Mouse (Mus musculus): Measurements from ENCODE around the gene Dguok. TPM values are rescaled to one million over a fixed set of nuclear protein-coding genes. Genes with fewer than 3 reads are reported as not detected.
A peak's percentile ranks its signal among the peaks of the same experiment; 100 is the strongest.

The Dguok gene
- polyA plus RNA-seq, 1 experiment from 2014 or later: 64.5 TPM

DNA sequence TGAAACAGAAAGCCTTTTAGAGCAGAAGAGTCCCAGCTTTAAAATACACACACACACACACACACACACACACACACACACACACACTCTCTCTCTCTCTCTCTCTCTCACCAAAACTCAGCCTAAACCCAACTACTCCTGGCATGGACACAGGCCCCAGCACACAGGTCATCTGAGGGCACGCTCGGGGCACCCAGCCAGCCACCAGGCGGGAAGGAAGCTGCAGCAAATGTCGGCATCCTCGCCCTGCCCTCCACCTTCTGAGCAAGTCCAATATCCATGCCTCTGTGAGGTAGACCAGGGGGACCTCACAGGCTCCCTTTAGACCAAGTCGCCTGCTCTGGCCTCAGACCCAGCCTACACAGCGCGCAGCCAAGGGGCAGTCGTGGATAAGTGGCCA, 33.5 kb downstream of the Dguok start:
- H3K4me2 ChIP-seq (replicated peaks): no peak overlapping the region
- H3K9ac ChIP-seq: no peak overlapping the region
- H3K4me3 ChIP-seq: no peak overlapping the region
- no peak overlapping the region for H3K27ac ChIP-seq
- 82% methylated on average over 9 of the region's 9 CpGs for WGBS
- 0 out of 2 replicates have a peak, but pooled peaks cover 3% of the 10 kb centered on the region for H3K36me3 ChIP-seq
- H3K27me3 ChIP-seq: 0 out of 2 replicates have a peak, but pooled peaks cover 2% of the 10 kb centered on the region
- H3K4me1 ChIP-seq: 0 out of 2 replicates have a peak, but pooled peaks cover 5% of the 10 kb centered on the region
- H3K9me3 ChIP-seq (replicated peaks): no peaks in the 10 kb centered on the region
- ATAC-seq (ENCODE audit: low FRiP score): no peak

DNA sequence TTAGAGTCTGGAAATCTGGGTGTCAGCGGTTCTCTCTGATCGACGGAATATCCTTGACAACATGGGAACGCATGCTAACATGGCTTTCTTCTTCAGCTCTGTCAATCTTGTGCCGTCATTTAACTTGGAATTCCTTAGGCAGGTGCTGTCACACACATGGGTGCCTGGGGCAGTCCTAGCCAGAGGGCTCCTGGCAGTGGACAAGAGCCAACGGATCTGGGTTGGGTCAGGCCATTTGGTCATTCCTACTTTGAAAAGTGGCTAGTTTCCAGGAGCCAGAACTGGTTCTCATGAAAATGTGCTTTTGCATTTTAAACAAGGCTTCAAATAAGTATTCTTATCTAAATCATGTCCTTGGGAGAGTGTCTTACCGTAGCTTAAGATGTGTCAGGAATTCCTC, 35.0 kb downstream of the Dguok start:
- WGBS: 91% methylated on average over 7 of the region's 7 CpGs
- Histone ChIP-seq H3K4me1 (0 out of 2 replicates have a peak, but pooled peaks cover 5% of the 10 kb centered on the region), H3K4me2 (replicated peaks) (no peak overlapping the region), H3K9me3 (replicated peaks) (no peaks in the 10 kb centered on the region), H3K4me3 (no peak overlapping the region), H3K36me3 (no peaks in the 10 kb centered on the region), H3K27ac (no peak overlapping the region), H3K27me3 (0 out of 2 replicates have a peak, but pooled peaks cover 2% of the 10 kb centered on the region), H3K9ac (no peak overlapping the region)
- no peak for ATAC-seq (ENCODE audit: low FRiP score)

DNA sequence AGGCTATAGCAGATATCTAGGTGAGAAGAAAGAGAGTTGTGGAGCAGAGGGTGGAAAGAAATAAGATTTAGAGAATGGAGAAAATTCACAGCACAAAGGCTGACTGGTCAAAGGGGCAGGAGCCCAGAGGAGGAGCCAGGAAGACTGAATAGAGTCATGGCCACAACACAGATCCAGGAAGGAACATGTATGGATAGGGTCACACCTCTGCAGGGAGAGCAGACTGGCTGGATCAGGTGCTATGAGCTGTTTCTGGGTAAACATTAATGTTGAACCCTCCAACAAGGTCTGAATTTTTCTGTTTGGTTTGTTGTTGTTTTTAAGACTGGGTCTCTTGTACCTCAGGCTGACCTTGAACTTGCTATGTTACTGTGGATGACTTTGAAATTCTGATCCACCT, 42.8 kb downstream of the Dguok start:
- H3K4me3 ChIP-seq: no peak overlapping the region
- H3K9me3 ChIP-seq (replicated peaks): 0 out of 2 replicates have a peak, but pooled peaks cover 2% of the 10 kb centered on the region
- H3K4me2 ChIP-seq (replicated peaks): no peak overlapping the region
- ATAC-seq (ENCODE audit: low FRiP score): no peak
- H3K9ac ChIP-seq: no peak overlapping the region
- H3K27ac ChIP-seq: no peak overlapping the region
- no peaks in the 10 kb centered on the region for H3K36me3 ChIP-seq
- H3K27me3 ChIP-seq: no peaks in the 10 kb centered on the region
- H3K4me1 ChIP-seq: no peaks in the 10 kb centered on the region

DNA sequence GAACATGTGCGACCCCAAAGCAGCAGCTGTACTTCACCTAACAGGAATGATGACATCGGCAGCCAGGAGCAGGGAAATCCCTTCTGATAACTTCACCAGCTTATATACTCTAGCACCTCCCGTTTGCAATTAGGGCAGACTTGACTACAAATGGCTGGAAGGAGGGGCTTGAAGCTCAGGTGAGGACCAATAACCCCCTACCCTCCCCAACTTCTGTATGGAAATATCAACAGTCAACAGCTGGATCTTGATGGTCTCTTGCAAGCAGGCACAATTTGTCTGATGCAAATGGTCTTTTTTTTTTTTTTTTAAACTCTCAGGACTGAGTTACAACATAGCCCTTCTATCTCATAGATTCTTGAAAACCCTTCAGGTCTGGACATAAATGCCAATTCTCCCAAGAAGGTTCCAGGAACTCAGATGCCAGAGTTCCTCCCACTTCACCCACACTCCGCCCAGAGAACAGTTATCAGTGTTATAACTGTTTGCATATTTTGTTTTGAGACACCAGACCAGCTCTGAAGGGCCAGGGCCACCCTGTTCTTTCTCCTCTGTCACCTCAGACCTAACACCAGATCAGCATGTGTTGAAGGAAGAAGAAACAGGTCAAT, 47.6 kb downstream of the Dguok start, which contains the start of gene Tet3:
Tet3 (minus strand) TSS at position 51 of the 611 bp plus-strand sequence.
- H3K9ac ChIP-seq: no peak within 1 kb of the TSS; the same call in 1 of the 2 replicates
- H3K27me3 ChIP-seq: no peaks in the 10 kb centered on the region
- no peaks in the 10 kb centered on the region for H3K36me3 ChIP-seq
- peaks cover 29% of the 10 kb centered on the region for H3K4me1 ChIP-seq
- ATAC-seq (ENCODE audit: low FRiP score): no peak
- H3K27ac ChIP-seq: no peak within 1 kb of the TSS
- no peak within 1 kb of the TSS for H3K4me3 ChIP-seq
- H3K4me2 ChIP-seq (replicated peaks): no peak within 1 kb of the TSS
- 0 out of 2 replicates have a peak, but pooled peaks cover 2% of the 10 kb centered on the region for H3K9me3 ChIP-seq (replicated peaks)
- WGBS: 83% methylated on average over 4 of the region's 4 CpGs

DNA sequence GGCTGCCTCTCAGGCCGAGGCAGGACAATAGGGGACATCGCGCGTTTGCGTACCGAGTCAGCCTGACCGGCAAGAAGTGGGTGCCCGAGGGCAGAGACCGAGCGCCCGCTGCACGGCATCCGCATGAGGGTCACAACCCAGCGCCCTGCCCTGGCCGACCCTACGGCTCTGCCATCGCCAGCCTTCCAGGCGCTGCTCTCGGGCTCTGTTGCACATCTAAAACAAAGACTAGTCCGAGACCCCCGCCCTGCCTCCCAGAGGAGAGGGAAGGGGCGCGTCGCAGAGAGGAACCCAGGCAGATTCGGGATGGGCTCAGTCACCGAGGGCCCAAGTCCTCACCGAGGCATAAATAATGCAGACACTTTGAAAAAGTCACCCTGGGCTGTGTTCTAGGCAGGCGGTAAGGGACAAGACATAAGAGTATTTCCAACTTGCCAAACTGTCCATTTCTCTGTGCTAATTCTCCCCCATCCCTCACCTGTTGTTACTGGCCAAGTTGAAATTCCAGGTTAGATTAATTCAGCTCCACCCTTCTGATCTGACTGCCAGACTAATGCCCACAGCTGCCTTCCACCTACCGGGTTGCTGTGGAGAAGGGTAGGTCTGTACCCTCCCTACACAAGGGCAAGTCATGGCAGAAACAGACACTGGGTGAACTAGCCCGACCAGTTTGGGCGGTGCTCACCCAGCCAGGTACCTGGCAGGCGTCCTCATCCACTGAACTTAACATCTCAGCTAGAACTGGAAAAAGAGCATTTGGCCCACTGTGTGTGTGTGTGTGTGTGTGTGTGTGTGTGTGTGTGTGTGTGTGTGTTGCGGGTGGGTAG, 49.6 kb downstream of the Dguok start:
- Histone ChIP-seq H3K4me2 (replicated peaks) (peak overlapping the region; percentile 91), H3K27ac (peak overlapping the region; percentile 98), H3K9ac (peak overlapping the region; percentile 97), H3K4me3 (peak overlapping the region; percentile 91), H3K4me1 (peaks cover 47% of the 10 kb centered on the region), H3K36me3 (peaks cover 2% of the 10 kb centered on the region; the same call in 1 of the 2 replicates), H3K27me3 (no peaks in the 10 kb centered on the region), H3K9me3 (replicated peaks) (no peaks in the 10 kb centered on the region)
- ATAC-seq (ENCODE audit: low FRiP score): no peak; the same call in 1 of the 2 replicates
- 2% methylated on average over 32 of the region's 33 CpGs for WGBS

DNA sequence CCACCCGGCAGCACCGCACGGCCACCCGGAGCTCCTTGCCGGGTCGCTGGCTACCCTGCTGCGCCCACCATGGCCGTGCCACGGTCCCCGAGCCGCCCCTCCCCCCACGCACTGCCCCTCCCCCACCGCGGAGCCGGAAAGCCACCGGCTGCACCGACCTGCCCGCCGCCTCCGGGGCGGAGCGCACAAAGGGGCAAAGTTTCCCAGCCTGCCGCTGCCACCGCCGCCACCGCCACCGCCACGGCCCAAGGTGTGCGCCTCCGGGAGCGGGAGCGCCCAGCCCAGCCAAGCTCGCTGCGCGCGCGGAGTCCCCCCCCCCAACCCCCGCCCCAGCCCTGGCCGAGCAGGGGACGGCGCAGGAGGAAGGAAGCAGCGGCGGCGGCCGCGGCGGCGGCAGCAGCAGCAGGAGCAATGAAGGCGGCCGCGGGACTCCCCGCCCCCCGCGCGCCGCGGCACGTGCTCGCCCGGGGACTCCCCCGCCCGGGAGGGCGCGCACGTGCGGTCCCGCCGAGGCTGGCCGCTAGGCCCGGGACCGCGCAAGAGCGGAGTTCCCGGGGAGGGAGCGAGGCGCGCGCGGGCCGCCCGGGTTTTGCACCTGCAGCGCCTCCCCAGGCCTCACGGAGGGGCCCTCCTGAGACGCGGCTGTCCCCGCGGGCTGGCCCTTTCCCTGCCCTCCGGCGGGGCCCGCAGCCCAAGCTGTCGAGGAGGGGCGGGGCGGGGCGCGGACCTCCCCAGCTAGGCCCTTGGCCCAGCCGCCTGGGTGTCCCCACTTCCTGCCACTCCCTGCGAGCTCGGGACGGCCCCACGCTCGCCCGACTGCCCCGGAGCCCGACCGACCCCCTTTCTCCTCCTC, 50.4 kb downstream of the Dguok start:
- WGBS: 0% methylated on average over 56 of the region's 105 CpGs
- Histone ChIP-seq H3K27me3 (no peaks in the 10 kb centered on the region), H3K4me3 (peak overlapping the region; percentile 91), H3K9me3 (replicated peaks) (no peaks in the 10 kb centered on the region), H3K9ac (peak overlapping the region; percentile 97), H3K4me1 (peaks cover 55% of the 10 kb centered on the region), H3K4me2 (replicated peaks) (peak overlapping the region; percentile 91), H3K27ac (peak overlapping the region; percentile 98), H3K36me3 (peaks cover 2% of the 10 kb centered on the region; the same call in 1 of the 2 replicates)
- ATAC-seq (ENCODE audit: low FRiP score): peak; percentile 82

DNA sequence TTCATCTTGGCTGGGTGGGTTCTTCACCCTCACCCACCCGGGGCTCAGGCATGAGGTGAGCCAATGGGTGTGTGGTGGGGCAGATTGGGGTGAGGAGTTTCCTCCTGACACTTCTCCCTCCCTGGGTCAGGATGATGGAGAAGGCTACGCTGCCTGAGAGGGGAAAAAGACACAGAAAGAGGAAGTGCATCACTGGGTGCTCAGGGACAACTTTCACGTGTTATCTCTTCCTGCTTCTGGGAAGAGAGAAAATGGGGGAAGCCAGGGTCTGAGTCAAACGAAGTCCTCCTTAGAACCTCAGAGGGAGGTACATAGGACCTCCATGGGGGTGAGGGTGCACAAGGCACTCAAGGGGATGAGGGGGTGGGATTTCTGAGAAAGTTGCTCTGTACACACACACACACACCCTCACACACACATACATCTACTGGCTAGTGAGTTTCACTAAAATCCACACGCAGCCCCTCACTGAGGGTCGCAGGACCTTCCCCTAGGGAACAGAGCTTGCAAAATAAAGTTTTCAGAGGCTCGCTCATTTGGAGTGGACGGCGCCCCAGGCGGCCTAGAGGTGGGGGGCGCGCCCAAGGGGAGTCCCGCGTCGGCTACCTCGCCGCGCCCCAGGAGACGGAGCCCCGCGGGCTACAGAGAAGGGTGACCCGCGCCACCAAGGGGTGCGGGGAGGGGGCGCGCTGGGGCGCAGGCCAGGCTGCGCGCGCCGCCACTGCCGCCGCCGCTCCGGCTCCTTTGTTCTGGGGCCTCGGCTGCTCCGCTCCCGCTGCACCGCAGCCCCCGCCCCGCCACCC, 51.2 kb downstream of the Dguok start:
- no peaks in the 10 kb centered on the region for H3K9me3 ChIP-seq (replicated peaks)
- H3K9ac ChIP-seq: peak overlapping the region; percentile 97
- H3K4me2 ChIP-seq (replicated peaks): peak overlapping the region; percentile 91
- H3K27ac ChIP-seq: peak overlapping the region; percentile 98
- no peaks in the 10 kb centered on the region for H3K27me3 ChIP-seq
- H3K4me3 ChIP-seq: peak overlapping the region; percentile 91
- H3K4me1 ChIP-seq: peaks cover 64% of the 10 kb centered on the region
- 3% methylated on average over 28 of the region's 41 CpGs for WGBS
- ATAC-seq (ENCODE audit: low FRiP score): peak; percentile 30
- H3K36me3 ChIP-seq: peaks cover 2% of the 10 kb centered on the region; the same call in 1 of the 2 replicates

DNA sequence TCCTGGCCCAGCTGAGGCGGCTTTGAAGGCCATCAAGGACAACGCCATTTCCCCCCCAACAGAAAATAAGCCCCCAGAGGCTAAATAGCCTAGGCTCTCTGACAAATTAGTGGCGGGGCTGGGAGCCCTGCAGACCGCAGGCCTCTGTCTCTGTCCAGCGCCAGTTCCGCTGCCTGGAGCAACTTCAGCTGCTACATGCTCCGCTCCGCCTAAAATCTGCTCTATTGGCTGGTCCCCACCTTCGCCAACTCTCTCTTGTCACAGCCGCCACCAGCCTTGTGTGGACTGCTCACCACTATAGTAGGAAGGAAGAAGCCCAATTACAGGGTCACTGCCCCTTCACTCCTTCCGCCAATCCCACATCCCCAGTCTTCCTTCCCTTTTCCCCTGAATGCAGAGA, 53.1 kb downstream of the Dguok start:
- Histone ChIP-seq H3K27me3 (no peaks in the 10 kb centered on the region), H3K4me3 (peak overlapping the region; percentile 91), H3K9ac (peak overlapping the region; percentile 97), H3K27ac (peak overlapping the region; percentile 18; the same call in 1 of the 2 replicates), H3K4me2 (replicated peaks) (peak overlapping the region; percentile 91), H3K4me1 (peaks cover 79% of the 10 kb centered on the region), H3K9me3 (replicated peaks) (no peaks in the 10 kb centered on the region), H3K36me3 (peaks cover 11% of the 10 kb centered on the region)
- 43% methylated on average over 11 of the region's 11 CpGs for WGBS
- ATAC-seq (ENCODE audit: low FRiP score): no peak

DNA sequence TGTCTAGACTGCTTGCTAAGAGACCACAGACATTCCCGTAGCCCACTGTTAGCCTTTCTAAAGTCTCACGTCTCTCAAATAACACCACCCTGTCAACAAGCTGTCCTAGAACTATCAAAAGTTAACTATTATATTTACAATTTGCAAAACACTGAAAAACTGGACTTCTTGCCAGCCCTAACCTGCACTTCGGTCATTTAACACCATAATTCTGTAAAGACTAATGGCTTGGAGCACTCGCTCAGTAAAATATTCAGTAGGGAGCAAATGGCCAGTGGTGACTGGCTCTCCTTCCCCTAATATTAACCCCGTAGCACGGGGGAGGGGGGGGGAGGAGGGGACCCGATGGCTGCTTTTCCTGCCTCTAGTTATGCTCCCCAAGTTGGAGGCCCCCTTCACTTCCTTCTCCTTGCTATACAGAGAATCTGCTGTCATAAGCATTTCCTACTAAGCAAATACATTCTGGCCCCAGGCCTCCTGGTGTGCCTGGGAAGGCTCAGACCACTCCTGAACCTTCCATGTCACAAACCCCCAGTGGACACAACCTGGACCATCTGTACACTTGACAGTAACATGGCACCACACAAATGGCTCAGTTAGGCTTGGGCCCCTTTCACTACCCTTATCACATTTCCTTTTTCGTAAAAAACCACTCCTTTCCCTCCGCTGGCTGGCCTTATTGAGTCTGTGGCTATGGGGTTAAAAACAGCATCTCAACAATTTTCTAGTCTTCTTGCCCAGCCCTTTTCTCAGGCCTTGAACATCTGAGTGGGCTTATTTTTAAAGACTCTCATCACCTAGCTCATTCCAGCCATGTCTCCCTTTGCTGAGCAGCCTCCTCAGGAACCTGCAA, 56.1 kb downstream of the Dguok start:
- H3K4me1 ChIP-seq: peaks cover 80% of the 10 kb centered on the region
- no peaks in the 10 kb centered on the region for H3K9me3 ChIP-seq (replicated peaks)
- H3K9ac ChIP-seq: 0 out of 2 replicates have a peak overlapping the region, but pooled peaks have one; percentile 8
- no peak overlapping the region; the same call in 1 of the 2 replicates for H3K4me2 ChIP-seq (replicated peaks)
- H3K27ac ChIP-seq: 0 out of 2 replicates have a peak overlapping the region, but pooled peaks have one; percentile 4
- H3K27me3 ChIP-seq: no peaks in the 10 kb centered on the region
- no peak overlapping the region; the same call in 1 of the 2 replicates for H3K4me3 ChIP-seq
- H3K36me3 ChIP-seq: peaks cover 24% of the 10 kb centered on the region
- WGBS: 65% methylated on average over 9 of the region's 9 CpGs
- ATAC-seq (ENCODE audit: low FRiP score): no peak

DNA sequence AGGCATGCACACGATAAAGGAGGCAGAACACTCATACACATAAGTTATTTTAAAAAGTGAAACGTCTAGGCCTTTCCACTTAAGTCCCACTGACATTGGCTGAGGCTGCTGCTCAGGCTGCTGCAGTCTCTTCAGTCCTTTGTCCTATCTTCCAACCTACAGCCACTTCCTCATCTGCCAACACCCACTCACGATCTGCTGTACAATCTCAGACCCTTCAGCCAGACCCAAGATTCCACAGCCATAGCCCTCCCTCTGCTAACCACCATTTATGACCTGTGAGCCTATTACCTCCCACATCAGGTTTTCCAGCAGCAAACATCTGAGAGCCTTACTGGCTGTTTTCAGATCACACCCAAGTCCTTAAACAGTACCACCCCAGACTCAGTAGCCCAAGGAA, 57.3 kb downstream of the Dguok start:
- ATAC-seq (ENCODE audit: low FRiP score): no peak
- Histone ChIP-seq H3K4me3 (no peak overlapping the region), H3K27me3 (no peaks in the 10 kb centered on the region), H3K4me2 (replicated peaks) (no peak overlapping the region; the same call in 1 of the 2 replicates), H3K36me3 (peaks cover 31% of the 10 kb centered on the region), H3K9ac (no peak overlapping the region), H3K27ac (no peak overlapping the region), H3K9me3 (replicated peaks) (no peaks in the 10 kb centered on the region), H3K4me1 (peaks cover 80% of the 10 kb centered on the region)
- 74% methylated on average over 3 of the region's 3 CpGs for WGBS

All from hindbrain, embryonic 12.5 days (tissue).